ENCODE assay signal across 8 mouse cellular contexts in genomic region chr4:148607758-148608157, GRCm38 (mm10). TPM values are rescaled to one million over a fixed set of nuclear protein-coding genes. Genes with fewer than 3 reads are reported as not detected.
DNase-seq lines count a peak whose midpoint lies in the region; ATAC-seq and TF ChIP-seq lines count a peak whose summit lies in the region.
"Had no signal": no experiment of that assay in that cellular context is flagged by ENCODE, and none has a peak within 500 bp of the region (broad histone marks: within the 10 kb centered on the region; RNA-seq: fewer than 3 reads in every experiment).

No protein-coding gene starts in this region.

- H3K4me3 ChIP-seq in G1E (ENCODE audit: low read depth, low read length), result no peak overlapping the region
- H3K4me3 ChIP-seq in kidney, postnatal 0 days (replicated peaks; ENCODE audit: low read depth, low read length), result no peak overlapping the region
- no peak overlapping the region for H3K4me3 ChIP-seq in spleen, adult 2 months (ENCODE audit: extremely low read depth, insufficient read depth, insufficient read length)
- H3K4me3 ChIP-seq: limb, embryonic 13.5 days had no signal

- H3K27me3 ChIP-seq in G1E (ENCODE audit: insufficient read depth, low read length), result no peaks in the 10 kb centered on the region
- no peaks in the 10 kb centered on the region for H3K27me3 ChIP-seq in kidney, postnatal 0 days (ENCODE audit: insufficient read depth, low read length)
- no peaks in the 10 kb centered on the region for H3K27me3 ChIP-seq in spleen, adult 2 months (ENCODE audit: control insufficient read depth, insufficient read depth, low read length)
- H3K27me3 ChIP-seq: limb, embryonic 13.5 days had no signal

- peak; percentile 76 for DNase-seq in CD4-positive helper T cell, adult 2 months (ENCODE audit: low read depth, low spot score)
- DNase-seq in G1E (ENCODE audit: low spot score), result no peak
- DNase-seq in cerebellum, adult 8-10 months, result peak; percentile 66
- DNase-seq in gastrocnemius, adult 8-10 months (ENCODE audit: low spot score in 2 of 2), result peak; percentile 28 to 50
- peak; percentile 84 for DNase-seq in kidney, postnatal 0 days (ENCODE audit: low spot score)
- peak; percentile 86 for DNase-seq in lung, postnatal 14 days
- DNase-seq in spleen, adult 2 months (ENCODE audit: low read depth in 1 of 2, low spot score in 2 of 2), result peak; percentile 40 to 75

- H3K9me3 ChIP-seq in G1E (replicated peaks), result no peaks in the 10 kb centered on the region
- H3K9me3 ChIP-seq in kidney, postnatal 0 days (replicated peaks; ENCODE audit: low read length), result no peaks in the 10 kb centered on the region
- H3K9me3 ChIP-seq: limb, embryonic 13.5 days had no signal

- no peak overlapping the region for H3K27ac ChIP-seq in kidney, postnatal 0 days
- no peak overlapping the region for H3K27ac ChIP-seq in spleen, adult 2 months (ENCODE audit: insufficient read depth, low read length)
- H3K27ac ChIP-seq: limb, embryonic 13.5 days had no signal

- 0 out of 2 replicates have a peak, but pooled peaks have one; percentile 16 for ATAC-seq in G1E (ENCODE audit: extremely low read depth, insufficient number of reproducible peaks, low FRiP score, poor library complexity, severe bottlenecking)
- ATAC-seq in kidney, postnatal 0 days (replicated peaks; ENCODE audit: low FRiP score, low read depth), result 0 out of 2 replicates have a peak, but pooled peaks have one; percentile 25

- H3K4me2 ChIP-seq in kidney, postnatal 0 days (ENCODE audit: low read length), result no peak overlapping the region
- H3K4me2 ChIP-seq: limb, embryonic 13.5 days had no signal

- no peak overlapping the region for H3K9ac ChIP-seq in kidney, postnatal 0 days (ENCODE audit: low read depth, low read length)
- H3K9ac ChIP-seq: limb, embryonic 13.5 days had no signal

- TF ChIP-seq CTCF in G1E (IDR thresholded peaks at IDR 0.05; ENCODE audit: low read depth, low read length), result peak; percentile 66
- TF ChIP-seq CTCF in kidney, postnatal 0 days (IDR thresholded peaks at IDR 0.05; ENCODE audit: low read depth), result peak; percentile 95
- peak; percentile 91; the same call in 1 of the 2 replicates for TF ChIP-seq CTCF in spleen, adult 2 months (IDR thresholded peaks at IDR 0.05; ENCODE audit: extremely low read depth, insufficient read depth, insufficient read length, insufficient replicate concordance)

- H3K4me1 ChIP-seq in G1E (ENCODE audit: insufficient read depth, low read depth, low read length), result peaks cover 24% of the 10 kb centered on the region; the same call in 1 of the 2 replicates
- H3K4me1 ChIP-seq in kidney, postnatal 0 days (replicated peaks; ENCODE audit: insufficient read depth, low read length), result 0 out of 2 replicates have a peak, but pooled peaks cover 5% of the 10 kb centered on the region
- no peaks in the 10 kb centered on the region for H3K4me1 ChIP-seq in spleen, adult 2 months (ENCODE audit: control insufficient read depth, insufficient read depth, insufficient read length)
- H3K4me1 ChIP-seq: limb, embryonic 13.5 days had no signal

- peaks cover 91% of the 10 kb centered on the region for H3K36me3 ChIP-seq in G1E (replicated peaks)
- no peaks in the 10 kb centered on the region; the same call in 1 of the 2 replicates for H3K36me3 ChIP-seq in kidney, postnatal 0 days (ENCODE audit: insufficient read depth, low read length)
- no peaks in the 10 kb centered on the region; the same call in 1 of the 2 replicates for H3K36me3 ChIP-seq in spleen, adult 2 months (ENCODE audit: control insufficient read depth, insufficient read depth, low read length)

- 23% methylated on average over 5 of the region's 5 CpGs for WGBS in kidney, postnatal 0 days
- WGBS in spleen, adult 2 months, result 11% methylated on average over 5 of the region's 5 CpGs

- TF ChIP-seq POLR2A in spleen, adult 2 months (IDR thresholded peaks at IDR 0.05; ENCODE audit: low read depth, low read length), result no peak

RNA-seq across cellular contexts. Expression of gene Masp2, which starts 5.4 kb away (rescaled TPM):
- 16.5 and 18.1 TPM in 2 replicates for total RNA-seq in G1E (2014; fragmentation: Nextera tagmentation)
- total RNA-seq in G1E (2017), result 2.3 and 2.9 TPM in 2 replicates
- polyA plus RNA-seq in G1E (2012), result 0.57 and 0.69 TPM in 2 replicates
- under 1 TPM; 0.24 to 0.56 (median 0.53) TPM for total RNA-seq in gastrocnemius, adult 8-10 months (2022)
- polyA plus RNA-seq in kidney, postnatal 0 days (2015; fragmentation: Nextera tagmentation; extraction: Ambion mirVana), result 0.15 TPM in 1 of 2 replicates, not detected in the other
- 0.26 and 1.3 TPM in 2 replicates for polyA plus RNA-seq in spleen, adult 2 months (2012; rRNA removed)

RNA-seq across cellular contexts. Expression of gene Srm, which starts 16.5 kb away (rescaled TPM):
- total RNA-seq in G1E (2014; fragmentation: Nextera tagmentation) (328 and 436 TPM in 2 replicates), G1E (2017) (37.8 and 39.5 TPM in 2 replicates)
- polyA plus RNA-seq in G1E (2012), result 379 and 407 TPM in 2 replicates
- 10 to 100 TPM; 11.1 to 15.7 (median 12.5) TPM for total RNA-seq in gastrocnemius, adult 8-10 months (2022)
- polyA plus RNA-seq in kidney, postnatal 0 days (2015; fragmentation: Nextera tagmentation; extraction: Ambion mirVana), result 122 and 125 TPM in 2 replicates
- polyA plus RNA-seq in spleen, adult 2 months (2012; rRNA removed), result 55.7 and 80.0 TPM in 2 replicates

RNA-seq across cellular contexts. Expression of gene Tardbp, which starts 19.1 kb away (rescaled TPM):
- 296 and 308 TPM in 2 replicates for total RNA-seq in G1E (2014; fragmentation: Nextera tagmentation)
- total RNA-seq in G1E (2017), result 465 and 649 TPM in 2 replicates
- polyA plus RNA-seq in G1E (2012), result 26.7 and 59.3 TPM in 2 replicates
- total RNA-seq in gastrocnemius, adult 8-10 months (2022), result 100 to 1,000 TPM; 116 to 129 (median 124) TPM
- polyA plus RNA-seq in kidney, postnatal 0 days (2015; fragmentation: Nextera tagmentation; extraction: Ambion mirVana), result 241 and 281 TPM in 2 replicates
- polyA plus RNA-seq in spleen, adult 2 months (2012; rRNA removed), result 49.8 and 57.0 TPM in 2 replicates

RNA-seq across cellular contexts. Expression of gene Gm572, which starts 35.4 kb away (rescaled TPM):
- total RNA-seq in G1E (2014; fragmentation: Nextera tagmentation) (not detected in 2 replicates), G1E (2017) (not detected in 2 replicates)
- polyA plus RNA-seq in G1E (2012), result not detected in 2 replicates
- 1 to 10 TPM; 7.3 to 9.2 (median 8.8) TPM for total RNA-seq in gastrocnemius, adult 8-10 months (2022)
- not detected in 2 replicates for polyA plus RNA-seq in kidney, postnatal 0 days (2015; fragmentation: Nextera tagmentation; extraction: Ambion mirVana)
- 0.07 TPM in 1 of 2 replicates, not detected in the other for polyA plus RNA-seq in spleen, adult 2 months (2012; rRNA removed)
- polyA plus RNA-seq: limb, embryonic 13.5 days had no signal

RNA-seq across cellular contexts. Expression of gene Exosc10, which starts 49.5 kb away (rescaled TPM):
- total RNA-seq in G1E (2014; fragmentation: Nextera tagmentation) (133 and 151 TPM in 2 replicates), G1E (2017) (78.0 and 79.7 TPM in 2 replicates)
- 48.8 and 55.9 TPM in 2 replicates for polyA plus RNA-seq in G1E (2012)
- total RNA-seq in gastrocnemius, adult 8-10 months (2022), result 10 to 100 TPM; 14.7 to 20.8 (median 17.6) TPM
- 52.4 and 57.4 TPM in 2 replicates for polyA plus RNA-seq in kidney, postnatal 0 days (2015; fragmentation: Nextera tagmentation; extraction: Ambion mirVana)
- 29.2 and 31.6 TPM in 2 replicates for polyA plus RNA-seq in spleen, adult 2 months (2012; rRNA removed)
